Mouse (Mus musculus): ENCODE data around the gene Tenm2. TPM values are rescaled to one million over a fixed set of nuclear protein-coding genes. Genes with fewer than 3 reads are reported as not detected.

Gene Tenm2
- total and polyA plus RNA-seq, 3 experiments, result not detected

- H3K9me3 ChIP-seq (replicated peaks; ENCODE audit: low read length), result peaks cover 4% of the 10 kb centered on the region
- no peak overlapping the region for H3K27ac ChIP-seq (ENCODE audit: insufficient read depth, low read depth)
- H3K4me3 ChIP-seq (replicated peaks in 1 of 3; ENCODE audit: low read depth in 2 of 3, low read length in 2 of 3, poor library complexity in 1 of 3), result no peak overlapping the region
- no peak for TF ChIP-seq E2F4 (IDR thresholded peaks at IDR 0.05; ENCODE audit: insufficient replicate concordance, low read depth, low read length)
- no peak for TF ChIP-seq SIN3A (IDR thresholded peaks at IDR 0.05; ENCODE audit: low read length)
- no peak for TF ChIP-seq HCFC1 (IDR thresholded peaks at IDR 0.05; ENCODE audit: low read depth, low read length)
- TF ChIP-seq SMC3 (IDR thresholded peaks at IDR 0.05; ENCODE audit: low read depth, low read length), result no peak
- TF ChIP-seq MAFK (IDR thresholded peaks at IDR 0.05; ENCODE audit: insufficient replicate concordance, low read length), result no peak
- no peak for TF ChIP-seq ZKSCAN1 (IDR thresholded peaks at IDR 0.05; ENCODE audit: borderline replicate concordance, low read depth, low read length)
- H3K4me2 ChIP-seq (ENCODE audit: insufficient read depth, low read depth, poor library complexity, severe bottlenecking), result no peak overlapping the region
- peaks cover 0 to 8% of the 10 kb centered on the region in 2 experiments; a peak in 1 of 4 replicates for H3K4me1 ChIP-seq (ENCODE audit: control insufficient read depth in 1 of 2, insufficient read depth in 2 of 2)
- no peaks in the 10 kb centered on the region for H3K27me3 ChIP-seq (replicated peaks)
- no peaks in the 10 kb centered on the region for H3K79me2 ChIP-seq (replicated peaks; ENCODE audit: control insufficient read depth, extremely low read depth, insufficient read depth, poor library complexity, severe bottlenecking)
- dilution Hi-C loops (cut with MboI; ENCODE audit: extremely low pct_ligation_motif_present, extremely low pct_unique_long_range_greater_than_20kb, low sequenced_read_pairs), result no loop called here
- DNase-seq (ENCODE audit: extremely low read depth), result no peak
- in situ Hi-C loops (cut with MboI; ENCODE audit: low pct_ligation_motif_present, low pct_unique_long_range_greater_than_20kb, low sequenced_read_pairs), result loop anchor here (25.0 kb wide), 1 partner anchor 290 kb away; no protein-coding TSS in a partner anchor
- H3K36me3 ChIP-seq (replicated peaks in 1 of 2; ENCODE audit: control insufficient read depth in 1 of 2, insufficient read depth in 1 of 2, low read length in 1 of 2), result no peaks in the 10 kb centered on the region
- H3K9ac ChIP-seq (ENCODE audit: insufficient read depth, low read depth), result no peak overlapping the region
These were observed 1258.0 kb downstream of the Tenm2 start for GRCm38 (mm10) chr11:35977796-35978195.

- Histone ChIP-seq H3K4me2 (ENCODE audit: insufficient read depth, low read depth, poor library complexity, severe bottlenecking) (no peak overlapping the region), H3K9me3 (replicated peaks; ENCODE audit: low read length) (peaks cover 4% of the 10 kb centered on the region), H3K4me3 (replicated peaks in 1 of 3; ENCODE audit: low read depth in 2 of 3, low read length in 2 of 3, poor library complexity in 1 of 3) (no peak overlapping the region), H3K27ac (ENCODE audit: insufficient read depth, low read depth) (no peak overlapping the region), H3K4me1 (ENCODE audit: control insufficient read depth in 1 of 2, insufficient read depth in 2 of 2) (peaks cover 0 to 8% of the 10 kb centered on the region in 2 experiments; a peak in 1 of 4 replicates), H3K9ac (ENCODE audit: insufficient read depth, low read depth) (no peak overlapping the region), H3K27me3 (replicated peaks) (no peaks in the 10 kb centered on the region), H3K79me2 (replicated peaks; ENCODE audit: control insufficient read depth, extremely low read depth, insufficient read depth, poor library complexity, severe bottlenecking) (no peaks in the 10 kb centered on the region), H3K36me3 (replicated peaks in 1 of 2; ENCODE audit: control insufficient read depth in 1 of 2, insufficient read depth in 1 of 2, low read length in 1 of 2) (no peaks in the 10 kb centered on the region)
- dilution Hi-C loops (cut with MboI; ENCODE audit: extremely low pct_ligation_motif_present, extremely low pct_unique_long_range_greater_than_20kb, low sequenced_read_pairs), result no loop called here
- TF ChIP-seq GABPA (IDR thresholded peaks at IDR 0.05; ENCODE audit: insufficient replicate concordance, low read depth, low read length) (no peak), SMC3 (IDR thresholded peaks at IDR 0.05; ENCODE audit: low read depth, low read length) (no peak), JUND (conservative IDR thresholded peaks at IDR 0.05; ENCODE audit: low read depth, low read length) (no peak), HCFC1 (IDR thresholded peaks at IDR 0.05; ENCODE audit: low read depth, low read length) (no peak), MYC (IDR thresholded peaks at IDR 0.05; ENCODE audit: low read depth, low read length) (no peak), NRF1 (IDR thresholded peaks at IDR 0.05; ENCODE audit: low read depth, low read length) (no peak), MAFK (IDR thresholded peaks at IDR 0.05; ENCODE audit: insufficient replicate concordance, low read length) (no peak), SIN3A (IDR thresholded peaks at IDR 0.05; ENCODE audit: low read length) (no peak), UBTF (IDR thresholded peaks at IDR 0.05; ENCODE audit: low read depth, low read length) (no peak), POLR2AphosphoS2 (IDR thresholded peaks at IDR 0.05; ENCODE audit: low read depth, low read length) (no peak), CHD2 (IDR thresholded peaks at IDR 0.05; ENCODE audit: low read length) (no peak), CHD1 (IDR thresholded peaks at IDR 0.05; ENCODE audit: low read depth, low read length) (no peak), MAZ (IDR thresholded peaks at IDR 0.05; ENCODE audit: low read depth, low read length) (no peak), USF2 (conservative IDR thresholded peaks at IDR 0.05; ENCODE audit: low read depth, low read length) (no peak), ELF1 (IDR thresholded peaks at IDR 0.05; ENCODE audit: low read depth, low read length) (no peak), NELFE (IDR thresholded peaks at IDR 0.05; ENCODE audit: low read depth, low read length) (no peak), EP300 (IDR thresholded peaks at IDR 0.05; ENCODE audit: low read length) (no peak)
- DNase-seq (ENCODE audit: extremely low read depth), result no peak
- in situ Hi-C loops (cut with MboI; ENCODE audit: low pct_ligation_motif_present, low pct_unique_long_range_greater_than_20kb, low sequenced_read_pairs), result loop anchor here (25.0 kb wide), 1 partner anchor 290 kb away; no protein-coding TSS in a partner anchor
These were observed 1258.7 kb downstream of the Tenm2 start for GRCm38 (mm10) chr11:35977096-35977495.
